Mouse (Mus musculus) MEL (cell line): ENCODE measurements around the gene Dgcr2. TPM values are rescaled to one million over a fixed set of nuclear protein-coding genes. Genes with fewer than 3 reads are reported as not detected.

ENCODE experiments used
- DNase-seq: peaks from one replicate; pipeline ENCODE4 v3.0.0; 2011; ENCODE audit warnings: low read depth, low spot score
- H3K27ac ChIP-seq: 2 replicates; pipeline ENCODE4 v1.5.1; 2012; ENCODE audit warnings: low read depth, mild to moderate bottlenecking, control low read depth, low read length, moderate library complexity; ENCODE audit not compliant: control insufficient read depth
- H3K27me3 ChIP-seq, 2 experiments: fragments of 150-350 bp in 1 of 2; sonication (generic) in 1 of 2; 2 replicates each; pipeline ENCODE4 v1.6.1; 2012; ENCODE audit warnings: low read length in 2 of 2, mild to moderate bottlenecking in 2 of 2, improper control_type of control experiment in 1 of 2, moderate library complexity in 1 of 2; ENCODE audit not compliant: insufficient read depth in 2 of 2, control insufficient read depth in 1 of 2
- H3K36me3 ChIP-seq, 2 experiments: 2 replicates each; pipeline ENCODE4 v1.6.1; 2012 to 2014; ENCODE audit warnings: low read length in 2 of 2, improper control_type of control experiment in 1 of 2, inconsistent platforms in 1 of 2, mild to moderate bottlenecking in 1 of 2; ENCODE audit not compliant: insufficient read depth in 2 of 2, control insufficient read depth in 1 of 2
- H3K4me1 ChIP-seq, 2 experiments: fragments of 150-350 bp in 1 of 2; sonication (generic) in 1 of 2; 2 replicates each; pipeline ENCODE4 v1.6.1; 2012; ENCODE audit warnings: low read length in 2 of 2, improper control_type of control experiment in 1 of 2, mild to moderate bottlenecking in 1 of 2; ENCODE audit not compliant: insufficient read depth in 2 of 2, control insufficient read depth in 1 of 2
- H3K4me3 ChIP-seq, 2 experiments: fragments of 150-350 bp in 1 of 2; sonication (generic) in 1 of 2; 2 replicates each; pipeline ENCODE4 v1.5.1; 2012; ENCODE audit warnings: low read depth in 2 of 2, low read length in 2 of 2, mild to moderate bottlenecking in 2 of 2, moderate library complexity in 2 of 2, control low read depth in 1 of 2, improper control_type of control experiment in 1 of 2; ENCODE audit not compliant: control insufficient read depth in 1 of 2, insufficient read depth in 1 of 2
- H3K79me2 ChIP-seq: 2 replicates; pipeline ENCODE4 v1.6.1; 2012; ENCODE audit warnings: mild to moderate bottlenecking, low read length, moderate library complexity; ENCODE audit not compliant: control insufficient read depth, poor library complexity, insufficient read depth
- H3K9ac ChIP-seq: 2 replicates; pipeline ENCODE4 v1.6.1; 2012; ENCODE audit warnings: low read depth, mild to moderate bottlenecking, control low read depth, low read length, moderate library complexity; ENCODE audit not compliant: control insufficient read depth, poor library complexity, severe bottlenecking
- H3K9me3 ChIP-seq: fragments of 150-350 bp; sonication (generic); replicated peaks from 2 replicates; pipeline ENCODE4 v1.6.1; 2012; ENCODE audit warnings: mild to moderate bottlenecking, low read length, improper control_type of control experiment, moderate library complexity; ENCODE audit not compliant: insufficient read depth
- BHLHE40 ChIP-seq: IDR thresholded peaks from 2 replicates; pipeline ENCODE4 v1.6.1; 2012; ENCODE audit warnings: low read depth, mild to moderate bottlenecking, inconsistent platforms, low read length, improper control_type of control experiment, borderline replicate concordance
- CTCF ChIP-seq, 3 experiments: IDR thresholded peaks in 2 of 3; conservative IDR thresholded peaks in 1 of 3; 2 replicates each; pipeline ENCODE4 v1.5.1; 2011 to 2012; ENCODE audit warnings: low read length in 3 of 3, low read depth in 2 of 3, mild to moderate bottlenecking in 2 of 3, improper control_type of control experiment in 1 of 3, inconsistent platforms in 1 of 3, mixed read lengths in 1 of 3, moderate library complexity in 1 of 3; ENCODE audit not compliant: control insufficient read depth in 1 of 3, insufficient read depth in 1 of 3, poor library complexity in 1 of 3, severe bottlenecking in 1 of 3
- E2F4 ChIP-seq: IDR thresholded peaks from 2 replicates; pipeline ENCODE4 v1.6.1; 2011; ENCODE audit warnings: low read depth, low read length, improper control_type of control experiment, borderline replicate concordance
- EP300 ChIP-seq, 2 experiments: IDR thresholded peaks; 2 replicates each; pipeline ENCODE4 v1.6.1; 2011; ENCODE audit warnings: improper control_type of control experiment in 2 of 2, low read length in 2 of 2, low read depth in 1 of 2, mild to moderate bottlenecking in 1 of 2
- ETS1 ChIP-seq: IDR thresholded peaks from 2 replicates; pipeline ENCODE4 v1.6.1; 2012; ENCODE audit warnings: low read depth, mild to moderate bottlenecking, inconsistent platforms, low read length, improper control_type of control experiment, moderate library complexity
- GATA1 ChIP-seq: IDR thresholded peaks from 2 replicates; pipeline ENCODE4 v1.6.1; 2011; ENCODE audit warnings: low read depth, low read length, improper control_type of control experiment
- MAZ ChIP-seq: IDR thresholded peaks from 2 replicates; pipeline ENCODE4 v1.6.1; 2012; ENCODE audit warnings: low read depth, mild to moderate bottlenecking, inconsistent platforms, low read length, improper control_type of control experiment
- MXI1 ChIP-seq: IDR thresholded peaks from 2 replicates; pipeline ENCODE4 v1.6.1; 2011; ENCODE audit warnings: mild to moderate bottlenecking, low read depth, low read length, improper control_type of control experiment
- MYC ChIP-seq: IDR thresholded peaks from 2 replicates; pipeline ENCODE4 v1.6.1; 2011; ENCODE audit warnings: low read depth, mild to moderate bottlenecking, low read length, improper control_type of control experiment, moderate library complexity
- NRF1 ChIP-seq: IDR thresholded peaks from 2 replicates; pipeline ENCODE4 v1.6.1; 2014; ENCODE audit warnings: low read depth, mild to moderate bottlenecking, inconsistent platforms, low read length, improper control_type of control experiment, moderate library complexity; ENCODE audit not compliant: poor library complexity, insufficient read depth, severe bottlenecking
- POLR2A ChIP-seq, 2 experiments: IDR thresholded peaks; 2 replicates each; pipeline ENCODE4 v1.6.1; 2011 to 2012; ENCODE audit warnings: low read length in 2 of 2, mild to moderate bottlenecking in 2 of 2, control low read depth in 1 of 2, improper control_type of control experiment in 1 of 2, low read depth in 1 of 2, moderate library complexity in 1 of 2; ENCODE audit not compliant: control insufficient read depth in 1 of 2, insufficient read depth in 1 of 2, poor library complexity in 1 of 2
- RAD21 ChIP-seq: IDR thresholded peaks from 2 replicates; pipeline ENCODE4 v1.6.1; 2011; ENCODE audit warnings: mild to moderate bottlenecking, low read depth, low read length, improper control_type of control experiment
- SIN3A ChIP-seq: IDR thresholded peaks from 2 replicates; pipeline ENCODE4 v1.6.1; 2012; ENCODE audit warnings: low read length, improper control_type of control experiment, inconsistent platforms
- SMC3 ChIP-seq: IDR thresholded peaks from 2 replicates; pipeline ENCODE4 v1.6.1; 2011; ENCODE audit warnings: low read depth, low read length, improper control_type of control experiment
- TAL1 ChIP-seq: IDR thresholded peaks from 2 replicates; pipeline ENCODE4 v1.6.1; 2012; ENCODE audit warnings: mild to moderate bottlenecking, inconsistent platforms, low read length, moderate library complexity, mixed read lengths
- TCF12 ChIP-seq: IDR thresholded peaks from 2 replicates; pipeline ENCODE4 v1.6.1; 2014; ENCODE audit warnings: low read depth, mild to moderate bottlenecking, inconsistent platforms, low read length, improper control_type of control experiment, moderate library complexity
- USF1 ChIP-seq: IDR thresholded peaks from 2 replicates; pipeline ENCODE4 v1.6.1; 2014; ENCODE audit warnings: low read depth, mild to moderate bottlenecking, inconsistent platforms, low read length, improper control_type of control experiment, moderate library complexity
- ZKSCAN1 ChIP-seq: IDR thresholded peaks from 2 replicates; pipeline ENCODE4 v1.6.1; 2012; ENCODE audit warnings: low read depth, mild to moderate bottlenecking, inconsistent platforms, low read length, improper control_type of control experiment, moderate library complexity
- polyA plus RNA-seq, 2 experiments: library from polyadenylated mRNA; stranded (reverse) in 1 of 2; unstranded in 1 of 2; fragments of >175 nt in 1 of 2; fragments of >200 nt in 1 of 2; gene quantifications; 2 replicates each; pipeline versions ENCODE4 v1.2.1 to v1.2.4; 2012; ENCODE audit warnings: low replicate concordance in 2 of 2, low read depth in 1 of 2; ENCODE audit not compliant: insufficient read length in 2 of 2, insufficient read depth in 1 of 2, missing spikeins in 1 of 2
- total RNA-seq: library from RNA; depleted of rRNA; stranded (reverse); fragments of 300-350 nt; gene quantifications from 2 replicates; pipeline ENCODE4 v1.2.3, GENCODE M21; 2012

Dgcr2 gene
- total and polyA plus RNA-seq, 3 experiments, result 37.1 to 53.7 TPM; not detected in 1

GRCm38 (mm10) chr16:17848431-17848830, 49.9 kb downstream of the Dgcr2 start:
- TF ChIP-seq CTCF (IDR thresholded peaks at IDR 0.05 in 2 of 3, conservative IDR thresholded peaks at IDR 0.05 in 1 of 3; ENCODE audit: control insufficient read depth in 1 of 3, insufficient read depth in 1 of 3, low read depth in 2 of 3, low read length in 3 of 3, poor library complexity in 1 of 3, severe bottlenecking in 1 of 3) (no peak), SIN3A (0 out of 2 replicates have a peak, but pooled peaks have one; percentile 27), NRF1 (no peak), TCF12 (peak; percentile 68), MYC (no peak), MXI1 (peak; percentile 24; the same call in 1 of the 2 replicates), EP300 (IDR thresholded peaks at IDR 0.05; ENCODE audit: low read depth in 1 of 2, low read length in 2 of 2) (peak; percentile 57 to 61; a peak in 2 of 4 replicates), RAD21 (no peak), POLR2A (IDR thresholded peaks at IDR 0.05; ENCODE audit: control insufficient read depth in 1 of 2, insufficient read depth in 1 of 2, low read depth in 1 of 2, low read length in 2 of 2, poor library complexity in 1 of 2) (no peak), USF1 (0 out of 2 replicates have a peak, but pooled peaks have one; percentile 16), SMC3 (no peak), GATA1 (peak; percentile 75), BHLHE40 (no peak), ETS1 (peak; percentile 48; the same call in 1 of the 2 replicates)
- Histone ChIP-seq H3K4me3 (no peak overlapping the region), H3K36me3 (peaks cover 6 to 8% of the 10 kb centered on the region in 2 experiments)

GRCm38 (mm10) chr16:17843701-17844365, 54.5 kb downstream of the Dgcr2 start:
- TF ChIP-seq TAL1 (no peak), SMC3 (no peak), POLR2A (IDR thresholded peaks at IDR 0.05; ENCODE audit: control insufficient read depth in 1 of 2, insufficient read depth in 1 of 2, low read depth in 1 of 2, low read length in 2 of 2, poor library complexity in 1 of 2) (no peak), MAZ (no peak), E2F4 (no peak), ZKSCAN1 (no peak), SIN3A (no peak)
- Histone ChIP-seq H3K4me3 (no peak overlapping the region), H3K36me3 (peaks cover 4 to 7% of the 10 kb centered on the region in 2 experiments), H3K27ac (no peak overlapping the region), H3K9me3 (no peaks in the 10 kb centered on the region), H3K9ac (no peak overlapping the region), H3K27me3 (no peaks in the 10 kb centered on the region), H3K79me2 (no peaks in the 10 kb centered on the region), H3K4me1 (peaks cover 1 to 5% of the 10 kb centered on the region in 2 experiments; a peak in 3 of 4 replicates)
- DNase-seq, result no peak

More at GRCm38 (mm10) chr16:17848431-17848830, 49.9 kb downstream of the Dgcr2 start:
- H3K9me3 ChIP-seq, result no peaks in the 10 kb centered on the region
- H3K4me1 ChIP-seq, result peaks cover 2 to 6% of the 10 kb centered on the region in 2 experiments; a peak in 3 of 4 replicates
- no peaks in the 10 kb centered on the region for H3K79me2 ChIP-seq
- H3K27ac ChIP-seq, result no peak overlapping the region
- no peak overlapping the region for H3K9ac ChIP-seq
- H3K27me3 ChIP-seq, result no peaks in the 10 kb centered on the region
- peak; percentile 51 for DNase-seq
